Mouse (Mus musculus): ENCODE measurements at regions not wholly inside any gene's neighbourhood (a gene's known extent, or its start where the extent isn't known, plus 50 kb on each side); places are given as distances from the start of the nearest gene placed in this dataset.

GRCm38 (mm10) chr14:80083724-80084123 is 99.8 kb downstream of the Olfm4 start:
- Histone ChIP-seq H3K9me3 (0 out of 2 replicates have a peak, but pooled peaks cover under 1% of the 10 kb centered on the region), H3K36me3 (no peaks in the 10 kb centered on the region), H3K4me1 (no peaks in the 10 kb centered on the region), H3K4me3 (no peak overlapping the region), H3K9ac (no peak overlapping the region), H3K27ac (no peak overlapping the region), H3K4me2 (no peak overlapping the region), H3K27me3 (no peaks in the 10 kb centered on the region)
- 65% methylated on average over 3 of the region's 3 CpGs for WGBS
- no peak for ATAC-seq (ENCODE audit: insufficient number of reproducible peaks, insufficient read depth, low FRiP score, low TSS enrichment, low read depth)

- H3K9me3 ChIP-seq, result no peaks in the 10 kb centered on the region
- no peak for ATAC-seq (ENCODE audit: insufficient number of reproducible peaks, insufficient read depth, low FRiP score, low TSS enrichment, low read depth)
- H3K27me3 ChIP-seq, result no peaks in the 10 kb centered on the region
- H3K4me2 ChIP-seq, result no peak overlapping the region
- no peak overlapping the region for H3K9ac ChIP-seq
- H3K4me3 ChIP-seq, result no peak overlapping the region
- H3K27ac ChIP-seq, result no peak overlapping the region
- H3K4me1 ChIP-seq, result no peaks in the 10 kb centered on the region
- 35% methylated on average over 1 of the region's 1 CpGs for WGBS
- no peaks in the 10 kb centered on the region for H3K36me3 ChIP-seq
Measured at GRCm38 (mm10) chr14:80097238-80097637, 113.4 kb downstream of the Olfm4 start.

GRCm38 (mm10) chr14:80113115-80113687 is 129.3 kb downstream of the Olfm4 start:
- H3K27ac ChIP-seq, result no peak overlapping the region
- H3K9me3 ChIP-seq, result no peaks in the 10 kb centered on the region
- 79% methylated on average over 6 of the region's 6 CpGs for WGBS
- H3K36me3 ChIP-seq, result no peaks in the 10 kb centered on the region
- H3K27me3 ChIP-seq, result no peaks in the 10 kb centered on the region
- no peak overlapping the region for H3K9ac ChIP-seq
- ATAC-seq (ENCODE audit: insufficient number of reproducible peaks, insufficient read depth, low FRiP score, low TSS enrichment, low read depth), result no peak
- no peaks in the 10 kb centered on the region for H3K4me1 ChIP-seq
- H3K4me3 ChIP-seq, result no peak overlapping the region
- no peak overlapping the region for H3K4me2 ChIP-seq

DNA sequence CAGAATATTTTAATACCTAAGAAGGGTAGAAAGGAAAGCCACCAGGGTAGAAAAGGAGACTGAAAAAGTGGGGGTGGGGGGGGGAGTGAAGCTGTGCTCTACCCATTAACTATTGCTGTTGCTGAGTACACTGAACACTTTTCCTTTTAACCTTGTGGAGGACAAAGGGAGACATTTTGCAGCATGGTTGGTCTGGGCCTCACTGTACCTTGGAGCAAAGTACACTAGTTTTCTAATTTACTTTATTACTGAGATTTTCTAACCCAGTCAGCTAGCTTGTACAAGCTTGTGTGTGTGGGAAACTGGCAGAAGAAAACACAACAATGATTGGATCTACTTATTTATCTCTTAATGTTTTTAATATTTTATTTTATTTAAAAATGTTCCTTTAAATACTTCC is 130.4 kb downstream of the Olfm4 start:
- no peak for ATAC-seq (ENCODE audit: insufficient number of reproducible peaks, insufficient read depth, low FRiP score, low TSS enrichment, low read depth)
- Histone ChIP-seq H3K9ac (no peak overlapping the region), H3K27ac (no peak overlapping the region), H3K9me3 (no peaks in the 10 kb centered on the region), H3K36me3 (no peaks in the 10 kb centered on the region), H3K4me1 (no peaks in the 10 kb centered on the region), H3K4me2 (no peak overlapping the region), H3K4me3 (no peak overlapping the region), H3K27me3 (no peaks in the 10 kb centered on the region)

- WGBS, result 79% methylated on average over 4 of the region's 4 CpGs
- Histone ChIP-seq H3K9ac (no peak overlapping the region), H3K4me1 (no peaks in the 10 kb centered on the region), H3K9me3 (no peaks in the 10 kb centered on the region), H3K36me3 (no peaks in the 10 kb centered on the region), H3K27ac (no peak overlapping the region), H3K4me2 (no peak overlapping the region), H3K4me3 (no peak overlapping the region), H3K27me3 (no peaks in the 10 kb centered on the region)
- no peak for ATAC-seq (ENCODE audit: insufficient number of reproducible peaks, insufficient read depth, low FRiP score, low TSS enrichment, low read depth)
Measured at GRCm38 (mm10) chr14:80125156-80125555, 141.3 kb downstream of the Olfm4 start.

- no peak overlapping the region for H3K4me2 ChIP-seq
- 87% methylated on average over 2 of the region's 2 CpGs for whole genome bisulfite sequencing
- H3K4me3 ChIP-seq, result no peak overlapping the region
- no peak overlapping the region for H3K27ac ChIP-seq
- H3K36me3 ChIP-seq, result no peaks in the 10 kb centered on the region
- no peaks in the 10 kb centered on the region for H3K9me3 ChIP-seq
- no peak overlapping the region for H3K9ac ChIP-seq
- no peak for ATAC-seq (ENCODE audit: insufficient number of reproducible peaks, insufficient read depth, low FRiP score, low TSS enrichment, low read depth)
- no peaks in the 10 kb centered on the region for H3K4me1 ChIP-seq
- H3K27me3 ChIP-seq, result no peaks in the 10 kb centered on the region
Measured at GRCm38 (mm10) chr14:80128181-80128580, 144.3 kb downstream of the Olfm4 start.

GRCm38 (mm10) chr14:80137541-80137940 is 153.7 kb downstream of the Olfm4 start:
- Histone ChIP-seq H3K9me3 (no peaks in the 10 kb centered on the region), H3K4me3 (no peak overlapping the region), H3K9ac (no peak overlapping the region), H3K27me3 (no peaks in the 10 kb centered on the region), H3K4me1 (no peaks in the 10 kb centered on the region), H3K27ac (no peak overlapping the region), H3K4me2 (no peak overlapping the region), H3K36me3 (no peaks in the 10 kb centered on the region)
- ATAC-seq (ENCODE audit: insufficient number of reproducible peaks, insufficient read depth, low FRiP score, low TSS enrichment, low read depth), result no peak
- 65% methylated on average over 5 of the region's 5 CpGs for WGBS

- no peak for ATAC-seq (ENCODE audit: insufficient number of reproducible peaks, insufficient read depth, low FRiP score, low TSS enrichment, low read depth)
- Histone ChIP-seq H3K4me1 (no peaks in the 10 kb centered on the region), H3K4me3 (no peak overlapping the region), H3K36me3 (no peaks in the 10 kb centered on the region), H3K9ac (no peak overlapping the region), H3K27ac (no peak overlapping the region), H3K27me3 (no peaks in the 10 kb centered on the region), H3K9me3 (no peaks in the 10 kb centered on the region), H3K4me2 (no peak overlapping the region)
- WGBS, result 10% methylated on average over 6 of the region's 6 CpGs
Measured at GRCm38 (mm10) chr14:80138991-80139791, 155.3 kb downstream of the Olfm4 start.

GRCm38 (mm10) chr14:80157002-80157401 is 173.1 kb downstream of the Olfm4 start:
- Histone ChIP-seq H3K9ac (no peak overlapping the region), H3K4me3 (no peak overlapping the region), H3K9me3 (no peaks in the 10 kb centered on the region), H3K27ac (no peak overlapping the region), H3K4me1 (no peaks in the 10 kb centered on the region), H3K4me2 (no peak overlapping the region), H3K36me3 (no peaks in the 10 kb centered on the region), H3K27me3 (no peaks in the 10 kb centered on the region)
- ATAC-seq (ENCODE audit: insufficient number of reproducible peaks, insufficient read depth, low FRiP score, low TSS enrichment, low read depth), result no peak
- 36% methylated on average over 6 of the region's 6 CpGs for WGBS

DNA sequence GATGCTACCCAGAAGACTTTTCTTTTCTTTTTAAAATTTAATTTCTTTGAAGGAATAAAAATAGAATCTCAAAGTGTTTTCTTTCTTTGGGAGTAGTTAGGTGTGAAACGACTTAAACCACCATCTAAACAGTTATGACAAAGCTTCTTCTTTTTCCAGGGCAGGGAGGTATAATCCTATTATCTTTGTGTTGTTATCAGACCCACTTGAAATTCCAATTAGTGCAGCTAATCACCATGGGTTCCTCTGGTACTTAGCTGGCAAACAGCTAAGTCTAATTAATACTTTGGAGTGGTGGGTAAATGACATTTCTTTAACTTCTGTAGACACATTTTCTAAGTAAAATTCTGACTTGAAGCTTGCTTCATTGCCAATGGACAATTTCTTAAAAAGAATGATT is 185.3 kb downstream of the Olfm4 start:
- H3K9ac ChIP-seq, result no peak overlapping the region
- H3K4me1 ChIP-seq, result no peaks in the 10 kb centered on the region
- H3K4me2 ChIP-seq, result no peak overlapping the region
- no peak overlapping the region for H3K27ac ChIP-seq
- whole genome bisulfite sequencing, result 33% methylated on average over 1 of the region's 1 CpGs
- no peak overlapping the region for H3K4me3 ChIP-seq
- H3K36me3 ChIP-seq, result no peaks in the 10 kb centered on the region
- no peaks in the 10 kb centered on the region for H3K9me3 ChIP-seq
- no peak for ATAC-seq (ENCODE audit: insufficient number of reproducible peaks, insufficient read depth, low FRiP score, low TSS enrichment, low read depth)
- H3K27me3 ChIP-seq, result no peaks in the 10 kb centered on the region

DNA sequence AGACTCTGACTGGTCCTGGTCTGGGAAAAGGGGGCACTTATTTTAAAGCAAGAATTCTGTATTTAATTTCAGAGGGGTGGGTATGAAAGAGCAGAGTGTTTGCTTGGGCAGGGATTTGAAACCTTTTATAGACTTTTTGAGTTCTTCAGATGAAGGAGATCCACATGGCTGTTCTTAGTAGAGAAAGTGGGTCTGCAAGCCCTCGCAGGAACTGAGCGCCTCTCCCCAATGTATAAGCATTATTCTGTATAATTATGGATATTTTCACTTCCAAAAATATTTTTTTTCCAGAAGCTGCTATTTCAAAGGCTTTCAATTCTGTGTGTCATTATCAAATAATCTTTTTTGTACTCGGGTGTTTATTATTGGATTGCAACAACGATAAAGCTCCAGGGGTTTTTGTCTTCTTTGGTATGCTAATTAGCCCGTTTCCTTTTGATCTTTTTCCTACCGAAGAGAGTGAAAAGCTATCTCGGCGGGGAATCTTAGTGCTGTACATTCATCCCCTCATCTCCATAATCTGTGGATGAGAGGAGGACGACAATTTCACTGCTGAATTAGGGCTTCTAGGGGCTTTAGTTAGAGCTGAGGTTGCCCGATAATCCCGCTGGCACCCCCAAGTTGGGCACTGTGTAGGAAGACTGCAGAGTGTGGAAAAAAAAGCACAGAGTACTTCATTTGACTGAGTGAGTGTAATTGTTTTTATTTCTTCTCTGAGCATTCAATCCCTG is 186.7 kb downstream of the Olfm4 start:
- Histone ChIP-seq H3K4me1 (no peaks in the 10 kb centered on the region), H3K4me3 (no peak overlapping the region), H3K9me3 (no peaks in the 10 kb centered on the region), H3K9ac (no peak overlapping the region), H3K4me2 (no peak overlapping the region; the same call in 1 of the 2 replicates), H3K27me3 (no peaks in the 10 kb centered on the region), H3K27ac (no peak overlapping the region), H3K36me3 (no peaks in the 10 kb centered on the region)
- ATAC-seq (ENCODE audit: insufficient number of reproducible peaks, insufficient read depth, low FRiP score, low TSS enrichment, low read depth), result no peak
- WGBS, result 7% methylated on average over 11 of the region's 11 CpGs
